Mouse (Mus musculus) splenic B cell, adult 2 months (primary cell): ENCODE data around the gene Rin2.

Experiments used
- DNase-seq: peaks from one replicate; pipeline ENCODE4 v3.0.0-alpha.2; 2011; ENCODE audit warnings: low read depth, low spot score
- H3K27me3 ChIP-seq: 2 replicates; pipeline ENCODE4 v1.6.1; 2012; ENCODE audit warnings: mild to moderate bottlenecking, low read length, moderate library complexity, mixed read lengths; ENCODE audit not compliant: control insufficient read depth, poor library complexity, insufficient read depth, severe bottlenecking
- H3K36me3 ChIP-seq: 2 replicates; pipeline ENCODE4 v1.6.1; 2012; ENCODE audit warnings: mild to moderate bottlenecking, low read length, moderate library complexity, mixed read lengths; ENCODE audit not compliant: control insufficient read depth, poor library complexity, insufficient read depth, severe bottlenecking

The Rin2 gene

DNA sequence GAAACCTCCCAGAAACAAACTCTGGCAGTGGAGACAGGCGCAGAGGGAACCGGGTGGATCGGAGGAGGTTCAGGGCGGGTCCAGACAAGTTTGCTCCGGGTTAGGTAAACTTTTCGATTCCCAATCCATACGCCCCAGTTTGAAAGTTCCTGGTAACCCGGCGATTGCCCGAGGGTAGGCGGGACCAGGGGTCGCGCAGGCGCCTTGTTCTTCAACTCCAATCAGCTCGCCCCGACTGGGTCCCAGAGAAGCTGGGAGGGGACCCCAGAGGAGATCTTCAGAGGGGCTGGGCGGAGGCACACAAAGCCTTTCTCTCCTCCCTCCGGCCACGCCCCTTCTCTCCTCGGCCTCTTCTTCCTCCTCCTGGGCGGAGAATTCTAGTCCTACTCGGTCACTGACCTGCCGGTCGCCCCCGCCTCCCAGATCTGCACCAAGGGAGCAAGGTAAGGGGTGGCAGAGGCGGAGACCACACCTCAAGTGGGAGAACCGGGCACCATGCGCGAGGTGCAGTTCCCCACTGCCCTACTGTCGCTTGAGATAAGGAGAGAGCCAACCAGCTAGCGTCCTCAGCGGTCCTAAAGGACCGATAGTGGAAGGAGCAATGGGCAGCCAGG lies at the start of gene Rin2:
Rin2 (plus strand) TSS at position 74 of the 614 bp plus-strand sequence.
- Histone ChIP-seq H3K27me3 (no peaks in the 10 kb centered on the region), H3K36me3 (no peaks in the 10 kb centered on the region)
- no peak for DNase-seq

GRCm38 (mm10) chr2:145631123-145631798 lies 43.8 kb upstream of the Rin2 start:
- no peaks in the 10 kb centered on the region for H3K36me3 ChIP-seq
- H3K27me3 ChIP-seq = no peaks in the 10 kb centered on the region
- no peak for DNase-seq

GRCm38 (mm10) chr2:145631799-145632174 lies 43.2 kb upstream of the Rin2 start:
- Histone ChIP-seq H3K27me3 (no peaks in the 10 kb centered on the region), H3K36me3 (no peaks in the 10 kb centered on the region)
- DNase-seq = no peak

GRCm38 (mm10) chr2:145633811-145634210 lies 41.2 kb upstream of the Rin2 start:
- no peak for DNase-seq
- no peaks in the 10 kb centered on the region for H3K27me3 ChIP-seq

GRCm38 (mm10) chr2:145640255-145640984 lies 34.6 kb upstream of the Rin2 start:
- DNase-seq = no peak
- no peaks in the 10 kb centered on the region for H3K27me3 ChIP-seq
- H3K36me3 ChIP-seq = no peaks in the 10 kb centered on the region

More at GRCm38 (mm10) chr2:145633811-145634210, 41.2 kb upstream of the Rin2 start:
- H3K36me3 ChIP-seq = no peaks in the 10 kb centered on the region

- Histone ChIP-seq H3K36me3 (no peaks in the 10 kb centered on the region), H3K27me3 (no peaks in the 10 kb centered on the region)
- DNase-seq = no peak
These were observed 19.5 kb upstream of the Rin2 start for GRCm38 (mm10) chr2:145655373-145655960.

GRCm38 (mm10) chr2:145656121-145656520 lies 18.9 kb upstream of the Rin2 start:
- H3K36me3 ChIP-seq = no peaks in the 10 kb centered on the region
- DNase-seq = no peak
- no peaks in the 10 kb centered on the region for H3K27me3 ChIP-seq

GRCm38 (mm10) chr2:145656716-145657115 lies 18.3 kb upstream of the Rin2 start:
- H3K36me3 ChIP-seq = no peaks in the 10 kb centered on the region
- no peak for DNase-seq
- no peaks in the 10 kb centered on the region for H3K27me3 ChIP-seq

- DNase-seq = no peak
- Histone ChIP-seq H3K36me3 (no peaks in the 10 kb centered on the region), H3K27me3 (no peaks in the 10 kb centered on the region)
These were observed 13.8 kb upstream of the Rin2 start for GRCm38 (mm10) chr2:145661242-145661641.

- Histone ChIP-seq H3K36me3 (no peaks in the 10 kb centered on the region), H3K27me3 (no peaks in the 10 kb centered on the region)
- no peak for DNase-seq
These were observed 11.1 kb upstream of the Rin2 start for GRCm38 (mm10) chr2:145663899-145664298.

GRCm38 (mm10) chr2:145664311-145664710 lies 10.7 kb upstream of the Rin2 start:
- Histone ChIP-seq H3K36me3 (no peaks in the 10 kb centered on the region), H3K27me3 (no peaks in the 10 kb centered on the region)
- no peak for DNase-seq

DNA sequence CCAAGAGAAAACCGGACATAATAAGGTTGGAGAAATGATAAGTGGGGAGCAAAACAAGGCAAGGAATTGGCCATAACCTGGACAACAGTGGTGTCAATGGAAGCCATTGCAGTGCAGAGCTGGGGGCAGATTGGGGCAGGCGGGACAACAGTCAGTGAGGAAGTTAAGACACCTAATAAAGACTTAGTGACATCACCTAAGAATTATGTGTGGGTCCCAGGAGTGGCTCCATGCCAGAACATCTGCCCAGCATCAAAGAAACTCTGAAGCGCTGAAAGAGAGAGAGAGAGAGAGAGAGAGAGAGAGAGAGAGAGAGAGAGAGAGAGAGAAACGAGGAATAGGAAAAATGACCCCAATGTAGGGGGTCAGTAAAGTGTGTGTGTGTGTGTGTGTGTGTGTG lies 6.9 kb upstream of the Rin2 start:
- no peaks in the 10 kb centered on the region for H3K36me3 ChIP-seq
- DNase-seq = no peak
- no peaks in the 10 kb centered on the region for H3K27me3 ChIP-seq

DNA sequence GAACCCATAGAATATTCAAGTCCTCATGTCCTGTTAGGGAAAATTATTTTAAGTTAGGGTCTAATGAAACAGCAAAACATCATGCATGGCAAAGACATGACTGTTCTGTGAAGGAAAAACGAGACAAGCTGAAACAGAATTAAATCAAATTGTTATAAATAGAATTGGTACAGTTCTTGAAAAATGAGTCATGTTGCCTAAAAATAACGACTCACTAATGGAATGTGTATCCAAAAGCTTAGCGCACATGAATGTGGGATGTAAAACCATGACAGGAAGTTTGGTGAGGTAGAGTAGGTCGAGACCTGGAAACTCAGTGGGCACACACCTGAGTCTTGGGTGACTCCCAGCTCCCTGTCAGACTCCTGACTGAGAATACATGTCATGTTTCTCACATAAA lies 4.9 kb upstream of the Rin2 start:
- Histone ChIP-seq H3K27me3 (no peaks in the 10 kb centered on the region), H3K36me3 (no peaks in the 10 kb centered on the region)
- no peak for DNase-seq

GRCm38 (mm10) chr2:145674496-145675141 lies 396 bp upstream of the Rin2 start:
- H3K36me3 ChIP-seq = no peaks in the 10 kb centered on the region
- no peak for DNase-seq
- no peaks in the 10 kb centered on the region for H3K27me3 ChIP-seq
